Mouse (Mus musculus) kidney, postnatal 0 days (tissue): ENCODE measurements around the gene Lfng. TPM values are rescaled to one million over a fixed set of nuclear protein-coding genes. Genes with fewer than 3 reads are reported as not detected.

Experiments
- ATAC-seq: fragments of 200-750 bp; cut with Nextera tagmentation; replicated peaks from 2 replicates; pipeline ENCODE4 v1.8.0; 2017; ENCODE audit warnings: low read depth, moderate number of reproducible peaks, moderate TSS enrichment, moderate library complexity; ENCODE audit not compliant: low FRiP score
- DNase-seq: peaks from one replicate; pipeline ENCODE4 v3.0.0-alpha.2; 2016; ENCODE audit warnings: low spot score
- H3K27ac ChIP-seq: fragments of 300-500 bp; sonication (generic); 2 replicates; pipeline ENCODE4 v1.5.1; 2014; ENCODE audit warnings: mild to moderate bottlenecking
- H3K27me3 ChIP-seq: fragments of 300-500 bp; sonication (generic); 2 replicates; pipeline ENCODE4 v1.6.1; 2014; ENCODE audit warnings: low read length, mixed read lengths; ENCODE audit not compliant: insufficient read depth
- H3K36me3 ChIP-seq: fragments of 300-500 bp; sonication (generic); 2 replicates; pipeline ENCODE4 v1.6.1; 2014; ENCODE audit warnings: low read length, mixed read lengths; ENCODE audit not compliant: insufficient read depth
- H3K4me1 ChIP-seq: fragments of 300-500 bp; sonication (generic); replicated peaks from 2 replicates; pipeline ENCODE4 v1.6.1; 2014; ENCODE audit warnings: antibody characterized with exemption, low read length, mixed read lengths; ENCODE audit not compliant: insufficient read depth
- H3K4me2 ChIP-seq: fragments of 300-500 bp; sonication (generic); 2 replicates; pipeline ENCODE4 v1.6.1; 2014; ENCODE audit warnings: mild to moderate bottlenecking, low read length, moderate library complexity, mixed read lengths
- H3K4me3 ChIP-seq: fragments of 300-500 bp; sonication (generic); replicated peaks from 2 replicates; pipeline ENCODE4 v1.5.1; 2014; ENCODE audit warnings: low read depth, low read length
- H3K9ac ChIP-seq: fragments of 300-500 bp; sonication (generic); 2 replicates; pipeline ENCODE4 v1.6.1; 2014; ENCODE audit warnings: low read depth, low read length
- H3K9me3 ChIP-seq: fragments of 300-500 bp; sonication (generic); replicated peaks from 2 replicates; pipeline ENCODE4 v1.6.1; 2016; ENCODE audit warnings: low read length, inconsistent platforms, mixed read lengths
- CTCF ChIP-seq: IDR thresholded peaks from 2 replicates; pipeline ENCODE4 v1.5.1; 2016; ENCODE audit warnings: antibody characterized with exemption, low read depth, mild to moderate bottlenecking, moderate library complexity
- WGBS: fragments of 180-500 bp; shearing (Covaris S2); extraction: QIAGEN DNeasy Blood & Tissue Kit; methylation state at CpG from one replicate; pipeline ENCODE4 v1.1.7; 2014; 5-methylcytosine and 5-hydroxymethylcytosine counted together
- polyA plus RNA-seq: library from polyadenylated mRNA; unstranded; fragments of >200 nt; fragmentation: Nextera tagmentation; extraction: Ambion mirVana; gene quantifications from 2 replicates; pipeline ENCODE4 v1.2.1, GENCODE M21; 2015

The Lfng gene
- polyA plus RNA-seq, 1 experiment from 2014 or later: 28.8 TPM

GRCm38 (mm10) chr5:140571673-140572072 lies 35.4 kb upstream of the Lfng start:
- no peak for TF ChIP-seq CTCF
- ATAC-seq: no peak
- Histone ChIP-seq H3K9me3 (no peaks in the 10 kb centered on the region), H3K4me2 (no peak overlapping the region), H3K9ac (no peak overlapping the region), H3K4me3 (no peak overlapping the region), H3K4me1 (peaks cover 11% of the 10 kb centered on the region; the same call in 1 of the 2 replicates), H3K27ac (peak overlapping the region; percentile 62), H3K27me3 (no peaks in the 10 kb centered on the region), H3K36me3 (no peaks in the 10 kb centered on the region)
- no peak for DNase-seq
- 54% methylated on average over 10 of the region's 10 CpGs for WGBS

- no peak for TF ChIP-seq CTCF
- Histone ChIP-seq H3K4me1 (0 out of 2 replicates have a peak, but pooled peaks cover 5% of the 10 kb centered on the region), H3K4me3 (no peak overlapping the region), H3K36me3 (no peaks in the 10 kb centered on the region), H3K9ac (no peak overlapping the region), H3K27ac (peak overlapping the region; percentile 25; the same call in 1 of the 2 replicates), H3K27me3 (no peaks in the 10 kb centered on the region), H3K4me2 (no peak overlapping the region), H3K9me3 (no peaks in the 10 kb centered on the region)
- DNase-seq (peak; percentile 54), ATAC-seq (no peak)
- 59% methylated on average over 6 of the region's 6 CpGs for WGBS
These were observed 34.5 kb upstream of the Lfng start for GRCm38 (mm10) chr5:140572611-140573010.

GRCm38 (mm10) chr5:140575381-140575866 lies 31.7 kb upstream of the Lfng start:
- 0 out of 2 replicates have a peak, but pooled peaks cover 11% of the 10 kb centered on the region for H3K4me1 ChIP-seq
- H3K9me3 ChIP-seq: no peaks in the 10 kb centered on the region
- TF ChIP-seq CTCF: no peak
- no peak overlapping the region for H3K4me2 ChIP-seq
- H3K9ac ChIP-seq: no peak overlapping the region
- H3K36me3 ChIP-seq: no peaks in the 10 kb centered on the region
- no peaks in the 10 kb centered on the region for H3K27me3 ChIP-seq
- H3K27ac ChIP-seq: no peak overlapping the region
- ATAC-seq (no peak), DNase-seq (no peak)
- no peak overlapping the region for H3K4me3 ChIP-seq
- WGBS: 43% methylated on average over 5 of the region's 5 CpGs

GRCm38 (mm10) chr5:140579221-140579620 lies 27.9 kb upstream of the Lfng start:
- ATAC-seq (no peak), DNase-seq (no peak)
- Histone ChIP-seq H3K27ac (no peak overlapping the region), H3K4me1 (peaks cover 24% of the 10 kb centered on the region), H3K4me2 (no peak overlapping the region), H3K9me3 (no peaks in the 10 kb centered on the region), H3K4me3 (no peak overlapping the region), H3K36me3 (no peaks in the 10 kb centered on the region), H3K27me3 (no peaks in the 10 kb centered on the region), H3K9ac (no peak overlapping the region)
- TF ChIP-seq CTCF: no peak
- 48% methylated on average over 9 of the region's 9 CpGs for WGBS

GRCm38 (mm10) chr5:140579771-140580170 lies 27.3 kb upstream of the Lfng start:
- 12% methylated on average over 6 of the region's 6 CpGs for WGBS
- H3K27ac ChIP-seq: no peak overlapping the region
- no peaks in the 10 kb centered on the region for H3K9me3 ChIP-seq
- DNase-seq: peak; percentile 40
- no peak overlapping the region for H3K4me3 ChIP-seq
- no peaks in the 10 kb centered on the region for H3K27me3 ChIP-seq
- peak; percentile 44; the same call in 1 of the 2 replicates for ATAC-seq
- peaks cover 26% of the 10 kb centered on the region for H3K4me1 ChIP-seq
- H3K9ac ChIP-seq: no peak overlapping the region
- no peak for TF ChIP-seq CTCF
- no peak overlapping the region for H3K4me2 ChIP-seq
- H3K36me3 ChIP-seq: no peaks in the 10 kb centered on the region

- ATAC-seq: peak; percentile 58
- H3K4me1 ChIP-seq: peaks cover 21% of the 10 kb centered on the region
- peak; percentile 76 for DNase-seq
- TF ChIP-seq CTCF: no peak
- H3K9ac ChIP-seq: no peak overlapping the region
- no peaks in the 10 kb centered on the region for H3K36me3 ChIP-seq
- H3K4me2 ChIP-seq: no peak overlapping the region
- no peak overlapping the region for H3K4me3 ChIP-seq
- 20% methylated on average over 5 of the region's 5 CpGs for WGBS
- no peak overlapping the region for H3K27ac ChIP-seq
- no peaks in the 10 kb centered on the region for H3K9me3 ChIP-seq
- no peaks in the 10 kb centered on the region for H3K27me3 ChIP-seq
These were observed 25.6 kb upstream of the Lfng start for GRCm38 (mm10) chr5:140581569-140581968.
